ENCODE assay signal across 8 mouse cellular contexts in genomic region chr9:37528225-37528970, GRCm38 (mm10). TPM values are rescaled to one million over a fixed set of nuclear protein-coding genes. Genes with fewer than 3 reads are reported as not detected.
DNase-seq lines count a peak whose midpoint lies in the region; ATAC-seq lines count a peak whose summit lies in the region.

No protein-coding gene starts in this region.

- H3K4me2 ChIP-seq in forebrain, embryonic 12.5 days: no peak overlapping the region
- H3K4me2 ChIP-seq in forebrain, embryonic 13.5 days: no peak overlapping the region
- peak overlapping the region; percentile 34; the same call in 1 of the 2 replicates for H3K4me2 ChIP-seq in limb, embryonic 12.5 days
- peak overlapping the region; percentile 34; the same call in 1 of the 2 replicates for H3K4me2 ChIP-seq in neural tube, embryonic 12.5 days (replicated peaks)

- no peak for ATAC-seq in forebrain, embryonic 12.5 days (ENCODE audit: low FRiP score)
- ATAC-seq in forebrain, embryonic 13.5 days: no peak
- ATAC-seq in limb, embryonic 12.5 days (ENCODE audit: insufficient number of reproducible peaks, insufficient read depth, low FRiP score, low TSS enrichment, low read depth): no peak
- no peak for ATAC-seq in neural tube, embryonic 12.5 days (ENCODE audit: low FRiP score, low read depth)

- peak overlapping the region; percentile 10 for H3K4me3 ChIP-seq in forebrain, embryonic 12.5 days (replicated peaks)
- H3K4me3 ChIP-seq in forebrain, embryonic 13.5 days: no peak overlapping the region
- H3K4me3 ChIP-seq in limb, embryonic 12.5 days (replicated peaks): peak overlapping the region; percentile 18
- 0 out of 2 replicates have a peak overlapping the region, but pooled peaks have one; percentile 1 for H3K4me3 ChIP-seq in neural tube, embryonic 12.5 days

- H3K9me3 ChIP-seq in forebrain, embryonic 12.5 days: no peaks in the 10 kb centered on the region
- H3K9me3 ChIP-seq in forebrain, embryonic 13.5 days (replicated peaks): no peaks in the 10 kb centered on the region
- H3K9me3 ChIP-seq in limb, embryonic 12.5 days: 0 out of 2 replicates have a peak, but pooled peaks cover 6% of the 10 kb centered on the region
- no peaks in the 10 kb centered on the region for H3K9me3 ChIP-seq in neural tube, embryonic 12.5 days

- H3K4me1 ChIP-seq in forebrain, embryonic 12.5 days: peaks cover 33% of the 10 kb centered on the region
- H3K4me1 ChIP-seq in forebrain, embryonic 13.5 days: peaks cover 27% of the 10 kb centered on the region
- peaks cover 31% of the 10 kb centered on the region for H3K4me1 ChIP-seq in limb, embryonic 12.5 days (replicated peaks)
- H3K4me1 ChIP-seq in neural tube, embryonic 12.5 days: peaks cover 35% of the 10 kb centered on the region

- H3K36me3 ChIP-seq in forebrain, embryonic 12.5 days (replicated peaks): peaks cover 7% of the 10 kb centered on the region
- H3K36me3 ChIP-seq in forebrain, embryonic 13.5 days (ENCODE audit: poor library complexity, severe bottlenecking): peaks cover 26% of the 10 kb centered on the region
- peaks cover 19% of the 10 kb centered on the region for H3K36me3 ChIP-seq in limb, embryonic 12.5 days
- H3K36me3 ChIP-seq in neural tube, embryonic 12.5 days: peaks cover 6% of the 10 kb centered on the region; the same call in 1 of the 2 replicates

- no peak overlapping the region for H3K9ac ChIP-seq in forebrain, embryonic 12.5 days
- no peak overlapping the region for H3K9ac ChIP-seq in forebrain, embryonic 13.5 days
- no peak overlapping the region for H3K9ac ChIP-seq in limb, embryonic 12.5 days (replicated peaks)
- H3K9ac ChIP-seq in neural tube, embryonic 12.5 days: no peak overlapping the region

- WGBS in forebrain, embryonic 12.5 days: 22% methylated on average over 9 of the region's 9 CpGs
- WGBS in forebrain, embryonic 13.5 days: 25% methylated on average over 9 of the region's 9 CpGs
- 23% methylated on average over 9 of the region's 9 CpGs for WGBS in limb, embryonic 12.5 days
- 20% methylated on average over 9 of the region's 9 CpGs for WGBS in neural tube, embryonic 12.5 days

- intact Hi-C loops in heart, postnatal 14 days (cut with DNase I): no loop called here

- DNase-seq in heart, postnatal 14 days: peak; percentile 25 to 36
- no peak for DNase-seq in cerebellum, postnatal 25 days
- no peak for DNase-seq in urinary bladder, postnatal 10 days (ENCODE audit: low spot score)
- no peak for DNase-seq in ovary, adult 18-20 months (ENCODE audit: low spot score)

- H3K27ac ChIP-seq in forebrain, embryonic 12.5 days: no peak overlapping the region
- H3K27ac ChIP-seq in forebrain, embryonic 13.5 days: no peak overlapping the region
- H3K27ac ChIP-seq in limb, embryonic 12.5 days: no peak overlapping the region
- H3K27ac ChIP-seq in neural tube, embryonic 12.5 days: no peak overlapping the region

- H3K27me3 ChIP-seq in forebrain, embryonic 12.5 days: peaks cover 79% of the 10 kb centered on the region
- H3K27me3 ChIP-seq in forebrain, embryonic 13.5 days: peaks cover 72% of the 10 kb centered on the region
- peaks cover 82% of the 10 kb centered on the region for H3K27me3 ChIP-seq in limb, embryonic 12.5 days
- peaks cover 67% of the 10 kb centered on the region for H3K27me3 ChIP-seq in neural tube, embryonic 12.5 days (replicated peaks)

RNA-seq across cellular contexts. Expression of gene Esam, which starts 0.5 kb away (rescaled TPM):
- 23.2 and 24.3 TPM in 2 replicates for polyA plus RNA-seq in forebrain, embryonic 12.5 days (2016; fragmentation: Nextera tagmentation; extraction: Ambion mirVana)
- 29.7 and 31.5 TPM in 2 replicates for polyA plus RNA-seq in forebrain, embryonic 13.5 days (2015; fragmentation: Nextera tagmentation; extraction: Ambion mirVana)
- 100 to 1,000 TPM; 112 to 121 TPM for total RNA-seq in heart, postnatal 14 days (2021)
- 26.8 and 29.7 TPM in 2 replicates for polyA plus RNA-seq in limb, embryonic 12.5 days (2016; fragmentation: Nextera tagmentation; extraction: Ambion mirVana)
- polyA plus RNA-seq in neural tube, embryonic 12.5 days (2016; fragmentation: Nextera tagmentation; extraction: Ambion mirVana): 37.7 and 38.2 TPM in 2 replicates

RNA-seq across cellular contexts. Expression of gene Vsig2, which starts 10.7 kb away (rescaled TPM):
- polyA plus RNA-seq in forebrain, embryonic 12.5 days (2016; fragmentation: Nextera tagmentation; extraction: Ambion mirVana): 0.32 and 0.82 TPM in 2 replicates
- polyA plus RNA-seq in forebrain, embryonic 13.5 days (2015; fragmentation: Nextera tagmentation; extraction: Ambion mirVana): 0.26 and 0.42 TPM in 2 replicates
- total RNA-seq in heart, postnatal 14 days (2021): 10 to 100 TPM in 1 of 2 experiments, 1 to 10 TPM in 1; 7.9 to 11.3 TPM
- 0.95 and 1.6 TPM in 2 replicates for polyA plus RNA-seq in limb, embryonic 12.5 days (2016; fragmentation: Nextera tagmentation; extraction: Ambion mirVana)
- 0.58 and 1.3 TPM in 2 replicates for polyA plus RNA-seq in neural tube, embryonic 12.5 days (2016; fragmentation: Nextera tagmentation; extraction: Ambion mirVana)

RNA-seq across cellular contexts. Expression of gene Nrgn, which starts 24.3 kb away (rescaled TPM):
- 3.8 and 4.2 TPM in 2 replicates for polyA plus RNA-seq in forebrain, embryonic 12.5 days (2016; fragmentation: Nextera tagmentation; extraction: Ambion mirVana)
- 2.0 and 4.5 TPM in 2 replicates for polyA plus RNA-seq in forebrain, embryonic 13.5 days (2015; fragmentation: Nextera tagmentation; extraction: Ambion mirVana)
- total RNA-seq in heart, postnatal 14 days (2021): 1 to 10 TPM; 2.4 to 3.9 TPM
- polyA plus RNA-seq in limb, embryonic 12.5 days (2016; fragmentation: Nextera tagmentation; extraction: Ambion mirVana): 5.1 and 6.1 TPM in 2 replicates
- polyA plus RNA-seq in neural tube, embryonic 12.5 days (2016; fragmentation: Nextera tagmentation; extraction: Ambion mirVana): 7.0 and 10.3 TPM in 2 replicates

RNA-seq across cellular contexts. Expression of gene Siae, which starts 27.1 kb away (rescaled TPM):
- polyA plus RNA-seq in forebrain, embryonic 12.5 days (2016; fragmentation: Nextera tagmentation; extraction: Ambion mirVana): 7.3 and 7.4 TPM in 2 replicates
- polyA plus RNA-seq in forebrain, embryonic 13.5 days (2015; fragmentation: Nextera tagmentation; extraction: Ambion mirVana): 7.0 and 8.3 TPM in 2 replicates
- total RNA-seq in heart, postnatal 14 days (2021): 1 to 10 TPM; 7.8 to 9.1 TPM
- 4.5 and 5.0 TPM in 2 replicates for polyA plus RNA-seq in limb, embryonic 12.5 days (2016; fragmentation: Nextera tagmentation; extraction: Ambion mirVana)
- 8.8 and 10.5 TPM in 2 replicates for polyA plus RNA-seq in neural tube, embryonic 12.5 days (2016; fragmentation: Nextera tagmentation; extraction: Ambion mirVana)

RNA-seq across cellular contexts. Expression of gene Msantd2, which starts 39.3 kb away (rescaled TPM):
- 46.9 and 47.3 TPM in 2 replicates for polyA plus RNA-seq in forebrain, embryonic 12.5 days (2016; fragmentation: Nextera tagmentation; extraction: Ambion mirVana)
- 32.3 and 38.1 TPM in 2 replicates for polyA plus RNA-seq in forebrain, embryonic 13.5 days (2015; fragmentation: Nextera tagmentation; extraction: Ambion mirVana)
- total RNA-seq in heart, postnatal 14 days (2021): 10 to 100 TPM; 10.5 to 11.3 TPM
- 40.4 and 45.0 TPM in 2 replicates for polyA plus RNA-seq in limb, embryonic 12.5 days (2016; fragmentation: Nextera tagmentation; extraction: Ambion mirVana)
- polyA plus RNA-seq in neural tube, embryonic 12.5 days (2016; fragmentation: Nextera tagmentation; extraction: Ambion mirVana): 49.2 and 49.4 TPM in 2 replicates

Comparison
In these comparisons a context has a peak if more than half of its experiments do, and no peak if none do; other contexts are left out.
1. H3K4me2 ChIP-seq: peak in limb, embryonic 12.5 days (single experiment) and neural tube, embryonic 12.5 days (single experiment); none in forebrain, embryonic 12.5 days (single experiment) and forebrain, embryonic 13.5 days (single experiment).
2. DNase-seq: peak in heart, postnatal 14 days (2 of 2); none in cerebellum, postnatal 25 days (0 of 2), urinary bladder, postnatal 10 days (single experiment) and ovary, adult 18-20 months (single experiment).